Mouse (Mus musculus) E14TG2a.4 (cell line): ENCODE measurements around the gene Abca7.
"Not testable (repeated sequence)": the region's sequence is repeated elsewhere in the genome, so short reads cannot be mapped to it uniquely, and the experiment has no call there.

Experiments
- H3K27me3 ChIP-seq: 2 replicates; pipeline ENCODE4 v1.6.1; 2014; ENCODE audit warnings: low read length, control low read depth; ENCODE audit not compliant: insufficient read depth
- H3K36me3 ChIP-seq: 2 replicates; pipeline ENCODE4 v1.6.1; 2014; ENCODE audit warnings: low read length, control low read depth; ENCODE audit not compliant: insufficient read depth
- H3K4me1 ChIP-seq: replicated peaks from 2 replicates; pipeline ENCODE4 v1.6.1; 2014; ENCODE audit warnings: low read depth, low read length, control low read depth
- H3K4me3 ChIP-seq: replicated peaks from 2 replicates; pipeline ENCODE4 v1.5.1; 2014; ENCODE audit warnings: mild to moderate bottlenecking, low read length
- H3K9me3 ChIP-seq: 2 replicates; pipeline ENCODE4 v1.6.1; 2014; ENCODE audit warnings: low read length, control low read depth
- CTCF ChIP-seq: conservative IDR thresholded peaks from 2 replicates; pipeline ENCODE4 v1.5.1; 2014; ENCODE audit warnings: low read length
- NANOG ChIP-seq: IDR thresholded peaks from 2 replicates; pipeline ENCODE4 v1.6.1; 2014; ENCODE audit warnings: borderline replicate concordance, low read length, mixed read lengths
- POU5F1 ChIP-seq: IDR thresholded peaks from 2 replicates; pipeline ENCODE4 v1.6.1; 2014; ENCODE audit warnings: low read length, borderline replicate concordance

Gene Abca7

GRCm38 (mm10) chr10:80053259-80053780, 57.0 kb downstream of the Abca7 start:
- TF ChIP-seq POU5F1, result no peak
- TF ChIP-seq NANOG, result no peak
- peaks cover 51% of the 10 kb centered on the region for H3K36me3 ChIP-seq
- H3K4me1 ChIP-seq, result peaks cover 81% of the 10 kb centered on the region
- H3K27me3 ChIP-seq, result no peaks in the 10 kb centered on the region
- no peaks in the 10 kb centered on the region for H3K9me3 ChIP-seq
- H3K4me3 ChIP-seq, result peak overlapping the region; percentile 93

GRCm38 (mm10) chr10:80053831-80054815, 57.8 kb downstream of the Abca7 start:
- no peaks in the 10 kb centered on the region for H3K27me3 ChIP-seq
- TF ChIP-seq POU5F1 (no peak), NANOG (no peak), CTCF (no peak)
- peaks cover 59% of the 10 kb centered on the region for H3K36me3 ChIP-seq
- peaks cover 81% of the 10 kb centered on the region for H3K4me1 ChIP-seq
- no peaks in the 10 kb centered on the region for H3K9me3 ChIP-seq
- H3K4me3 ChIP-seq, result peak overlapping the region; percentile 93

- not testable (repeated sequence) for H3K27me3 ChIP-seq, H3K9me3 ChIP-seq
- peaks cover 77% of the 10 kb centered on the region for H3K4me1 ChIP-seq
- peak overlapping the region; percentile 93 for H3K4me3 ChIP-seq
- peaks cover 63% of the 10 kb centered on the region for H3K36me3 ChIP-seq
These were observed 58.6 kb downstream of the Abca7 start for GRCm38 (mm10) chr10:80054911-80055310.

GRCm38 (mm10) chr10:80055364-80055763, 59.1 kb downstream of the Abca7 start:
- Histone ChIP-seq H3K27me3 (no peaks in the 10 kb centered on the region), H3K4me1 (peaks cover 77% of the 10 kb centered on the region), H3K9me3 (no peaks in the 10 kb centered on the region), H3K4me3 (peak overlapping the region; percentile 93), H3K36me3 (peaks cover 67% of the 10 kb centered on the region)
- TF ChIP-seq CTCF (no peak), POU5F1 (no peak), NANOG (no peak)

- peaks cover 72% of the 10 kb centered on the region for H3K36me3 ChIP-seq
- no peak for TF ChIP-seq NANOG
- TF ChIP-seq POU5F1, result no peak
- no peak for TF ChIP-seq CTCF
- H3K4me1 ChIP-seq, result peaks cover 78% of the 10 kb centered on the region
- no peaks in the 10 kb centered on the region for H3K27me3 ChIP-seq
- peak overlapping the region; percentile 93 for H3K4me3 ChIP-seq
- H3K9me3 ChIP-seq, result no peaks in the 10 kb centered on the region
These were observed 59.6 kb downstream of the Abca7 start for GRCm38 (mm10) chr10:80055891-80056290.

- H3K4me3 ChIP-seq, result peak overlapping the region; percentile 93
- peaks cover 78% of the 10 kb centered on the region for H3K36me3 ChIP-seq
- no peaks in the 10 kb centered on the region for H3K9me3 ChIP-seq
- H3K27me3 ChIP-seq, result no peaks in the 10 kb centered on the region
- TF ChIP-seq CTCF (no peak), POU5F1 (no peak), NANOG (no peak)
- H3K4me1 ChIP-seq, result peaks cover 83% of the 10 kb centered on the region
These were observed 60.2 kb downstream of the Abca7 start for GRCm38 (mm10) chr10:80056506-80056905.

- no peaks in the 10 kb centered on the region for H3K9me3 ChIP-seq
- peaks cover 77% of the 10 kb centered on the region for H3K4me1 ChIP-seq
- peaks cover 84% of the 10 kb centered on the region for H3K36me3 ChIP-seq
- no peak for TF ChIP-seq NANOG
- TF ChIP-seq POU5F1, result no peak
- TF ChIP-seq CTCF, result no peak
- peak overlapping the region; percentile 93 for H3K4me3 ChIP-seq
- no peaks in the 10 kb centered on the region for H3K27me3 ChIP-seq
These were observed 60.8 kb downstream of the Abca7 start for GRCm38 (mm10) chr10:80056976-80057682.

GRCm38 (mm10) chr10:80057683-80058326, 61.5 kb downstream of the Abca7 start:
- peak overlapping the region; percentile 93 for H3K4me3 ChIP-seq
- no peaks in the 10 kb centered on the region for H3K27me3 ChIP-seq
- no peaks in the 10 kb centered on the region for H3K9me3 ChIP-seq
- TF ChIP-seq POU5F1, result no peak
- H3K36me3 ChIP-seq, result peaks cover 88% of the 10 kb centered on the region
- peaks cover 75% of the 10 kb centered on the region for H3K4me1 ChIP-seq
